Mouse (Mus musculus): ENCODE data around the gene Ifi208.
"Not testable (repeated sequence)": the region's sequence is repeated elsewhere in the genome, so short reads cannot be mapped to it uniquely, and the experiment has no call there.

Ifi208 gene

GRCm38 (mm10) chr1:173673458-173674097 lies at the start of gene Ifi208:
Gene Ifi208, plus strand, starts transcription at chr1:173673675.
- DNase-seq (ENCODE audit: low spot score in 2 of 2): not testable (repeated sequence)

GRCm38 (mm10) chr1:173624052-173624451 lies 49.4 kb upstream of the Ifi208 start:
- DNase-seq (ENCODE audit: low spot score in 2 of 2): no peak

DNA sequence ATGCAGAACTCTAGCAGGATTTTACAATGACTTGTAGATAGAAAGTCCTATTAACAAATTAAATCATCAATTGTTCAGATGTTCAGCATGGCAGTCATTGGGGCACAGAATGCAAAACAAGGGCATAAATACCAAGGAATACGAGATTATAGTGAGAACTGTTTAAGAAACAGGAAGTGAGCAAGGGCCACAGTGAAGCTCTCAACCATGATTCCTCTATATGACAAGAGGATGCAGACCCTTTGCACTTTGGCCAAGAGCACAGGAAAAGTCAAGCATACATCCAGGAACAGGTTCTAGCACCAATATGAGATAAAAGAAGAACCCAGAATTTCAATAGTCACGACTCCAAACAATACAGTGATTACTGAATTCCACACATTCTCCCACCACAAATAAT lies 46.8 kb upstream of the Ifi208 start:
- DNase-seq (ENCODE audit: low spot score in 2 of 2): no peak

- not testable (repeated sequence) for DNase-seq (ENCODE audit: low spot score in 2 of 2)
Observed at GRCm38 (mm10) chr1:173630622-173631021, 42.9 kb upstream of the Ifi208 start, which contains the start of gene Ifi209. Gene Ifi209, plus strand, starts transcription at chr1:173630917.

- DNase-seq (ENCODE audit: low spot score in 2 of 2): no peak
Observed at GRCm38 (mm10) chr1:173633969-173634645, 39.4 kb upstream of the Ifi208 start.

GRCm38 (mm10) chr1:173645393-173645792 lies 28.1 kb upstream of the Ifi208 start:
- no peak for DNase-seq (ENCODE audit: low spot score in 2 of 2)

GRCm38 (mm10) chr1:173657973-173658372 lies 15.5 kb upstream of the Ifi208 start:
- no peak for DNase-seq (ENCODE audit: low spot score in 2 of 2)

DNA sequence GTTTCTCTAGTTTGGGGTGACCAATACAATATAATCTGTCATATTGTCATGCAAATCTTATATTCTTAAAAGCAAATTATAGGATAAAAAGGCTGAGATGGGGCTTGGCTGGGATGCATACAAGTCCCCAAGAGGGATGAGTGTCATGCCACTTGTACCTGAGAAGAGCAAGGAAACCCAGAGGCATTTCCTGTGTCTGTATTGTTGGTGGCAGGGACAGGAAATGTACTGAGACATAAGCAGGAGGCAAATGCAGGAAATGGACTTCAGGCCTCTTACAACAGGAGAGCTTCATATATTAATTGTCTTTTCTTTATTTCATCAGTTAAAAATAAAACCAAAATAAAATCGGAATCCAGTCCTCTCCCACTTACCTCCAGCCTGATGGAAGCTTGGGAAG lies 5.1 kb downstream of the Ifi208 start:
- not testable (repeated sequence) for DNase-seq (ENCODE audit: low spot score in 2 of 2)

DNA sequence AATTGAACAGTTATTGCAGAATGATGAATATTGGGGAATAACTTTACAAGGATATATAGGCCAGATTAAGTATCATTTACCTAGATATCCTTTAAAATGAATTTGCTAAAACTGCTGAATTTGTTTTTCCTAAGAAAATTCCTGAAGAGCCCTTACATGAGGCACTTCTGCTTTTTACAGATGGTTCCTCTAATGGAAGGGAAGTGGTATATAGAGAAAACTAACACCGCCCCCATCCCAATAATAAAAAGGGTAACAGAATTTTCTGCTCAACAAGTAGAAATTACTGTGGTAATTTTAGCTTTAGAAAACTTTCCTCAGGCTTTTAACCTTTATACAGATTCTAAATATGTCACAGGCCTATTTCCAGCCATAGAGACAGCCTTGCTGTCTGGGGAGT lies 20.8 kb downstream of the Ifi208 start:
- DNase-seq (ENCODE audit: low spot score in 2 of 2): no peak

DNA sequence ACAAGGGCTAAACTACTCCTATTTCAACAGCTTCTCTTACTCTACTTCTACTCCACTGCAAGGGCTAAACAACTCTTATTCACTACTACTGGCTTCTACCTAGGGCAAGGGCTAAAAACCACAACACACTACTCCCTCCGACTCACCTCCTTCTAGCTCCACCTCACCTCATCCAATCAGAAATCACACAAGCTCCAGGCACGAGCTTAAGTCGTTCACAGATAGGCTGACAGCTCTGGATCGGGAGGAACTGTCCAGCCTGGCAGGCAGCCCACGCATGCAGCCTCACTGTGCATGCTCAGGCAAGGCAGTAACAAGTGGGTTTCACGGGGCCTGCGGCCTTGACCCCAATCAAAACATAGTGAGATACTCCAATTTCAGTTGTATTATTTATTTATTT lies 59.7 kb downstream of the Ifi208 start:
- no peak for DNase-seq (ENCODE audit: low spot score in 2 of 2)

GRCm38 (mm10) chr1:173735015-173735414 lies 61.5 kb downstream of the Ifi208 start:
- DNase-seq (ENCODE audit: low spot score in 2 of 2): not testable (repeated sequence)

GRCm38 (mm10) chr1:173736986-173737385 lies 63.5 kb downstream of the Ifi208 start:
- no peak for DNase-seq (ENCODE audit: low spot score in 2 of 2)

GRCm38 (mm10) chr1:173740537-173740936 lies 67.1 kb downstream of the Ifi208 start:
- DNase-seq (ENCODE audit: low spot score in 2 of 2): no peak

DNA sequence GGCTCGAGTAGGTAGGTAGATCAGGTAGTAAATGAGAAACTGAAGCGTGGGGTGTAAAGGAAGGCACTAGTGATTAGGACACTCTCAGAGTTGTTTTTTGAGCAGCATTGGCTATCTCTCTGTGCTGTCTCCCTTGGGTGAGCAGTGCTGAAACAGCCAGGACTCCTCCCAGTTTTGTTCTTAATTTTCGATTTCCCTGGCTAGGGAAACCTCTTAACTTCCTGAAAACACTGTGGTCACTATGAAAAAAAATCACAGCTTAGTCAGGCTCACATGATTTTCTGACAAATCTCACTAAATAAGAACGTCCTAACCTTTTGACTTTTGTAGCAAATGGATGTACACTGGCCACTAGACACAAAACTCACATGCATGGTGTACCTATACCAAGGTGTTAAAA lies 68.2 kb downstream of the Ifi208 start, which contains the start of gene Ifi207:
TSS of gene Ifi207 (minus strand) at position 92 of the 400 bp plus-strand sequence.
- no peak for DNase-seq (ENCODE audit: low spot score in 2 of 2)

GRCm38 (mm10) chr1:173742262-173742661 lies 68.8 kb downstream of the Ifi208 start:
- no peak for DNase-seq (ENCODE audit: low spot score in 2 of 2)
